Mouse (Mus musculus) kidney, postnatal 0 days (tissue): ENCODE measurements around the gene Pomgnt2. TPM values are rescaled to one million over a fixed set of nuclear protein-coding genes. Genes with fewer than 3 reads are reported as not detected.

Experiments
- ATAC-seq: fragments of 200-750 bp; cut with Nextera tagmentation; replicated peaks from 2 replicates; pipeline ENCODE4 v1.8.0; 2017; ENCODE audit warnings: low read depth, moderate number of reproducible peaks, moderate TSS enrichment, moderate library complexity; ENCODE audit not compliant: low FRiP score
- DNase-seq: peaks from one replicate; pipeline ENCODE4 v3.0.0-alpha.2; 2016; ENCODE audit warnings: low spot score
- H3K27ac ChIP-seq: fragments of 300-500 bp; sonication (generic); 2 replicates; pipeline ENCODE4 v1.5.1; 2014; ENCODE audit warnings: mild to moderate bottlenecking
- H3K27me3 ChIP-seq: fragments of 300-500 bp; sonication (generic); 2 replicates; pipeline ENCODE4 v1.6.1; 2014; ENCODE audit warnings: low read length, mixed read lengths; ENCODE audit not compliant: insufficient read depth
- H3K36me3 ChIP-seq: fragments of 300-500 bp; sonication (generic); 2 replicates; pipeline ENCODE4 v1.6.1; 2014; ENCODE audit warnings: low read length, mixed read lengths; ENCODE audit not compliant: insufficient read depth
- H3K4me1 ChIP-seq: fragments of 300-500 bp; sonication (generic); replicated peaks from 2 replicates; pipeline ENCODE4 v1.6.1; 2014; ENCODE audit warnings: antibody characterized with exemption, low read length, mixed read lengths; ENCODE audit not compliant: insufficient read depth
- H3K4me2 ChIP-seq: fragments of 300-500 bp; sonication (generic); 2 replicates; pipeline ENCODE4 v1.6.1; 2014; ENCODE audit warnings: mild to moderate bottlenecking, low read length, moderate library complexity, mixed read lengths
- H3K4me3 ChIP-seq: fragments of 300-500 bp; sonication (generic); replicated peaks from 2 replicates; pipeline ENCODE4 v1.5.1; 2014; ENCODE audit warnings: low read depth, low read length
- H3K9ac ChIP-seq: fragments of 300-500 bp; sonication (generic); 2 replicates; pipeline ENCODE4 v1.6.1; 2014; ENCODE audit warnings: low read depth, low read length
- H3K9me3 ChIP-seq: fragments of 300-500 bp; sonication (generic); replicated peaks from 2 replicates; pipeline ENCODE4 v1.6.1; 2016; ENCODE audit warnings: low read length, inconsistent platforms, mixed read lengths
- CTCF ChIP-seq: IDR thresholded peaks from 2 replicates; pipeline ENCODE4 v1.5.1; 2016; ENCODE audit warnings: antibody characterized with exemption, low read depth, mild to moderate bottlenecking, moderate library complexity
- WGBS: fragments of 180-500 bp; shearing (Covaris S2); extraction: QIAGEN DNeasy Blood & Tissue Kit; methylation state at CpG from one replicate; pipeline ENCODE4 v1.1.7; 2014; 5-methylcytosine and 5-hydroxymethylcytosine counted together
- polyA plus RNA-seq: library from polyadenylated mRNA; unstranded; fragments of >200 nt; fragmentation: Nextera tagmentation; extraction: Ambion mirVana; gene quantifications from 2 replicates; pipeline ENCODE4 v1.2.1, GENCODE M21; 2015

Gene Pomgnt2
- polyA plus RNA-seq, 1 experiment from 2014 or later = 12.6 TPM

- H3K27me3 ChIP-seq = no peaks in the 10 kb centered on the region
- DNase-seq (peak; percentile 64), ATAC-seq (no peak)
- no peaks in the 10 kb centered on the region for H3K4me1 ChIP-seq
- H3K27ac ChIP-seq = no peak overlapping the region
- no peak overlapping the region for H3K4me3 ChIP-seq
- no peaks in the 10 kb centered on the region for H3K9me3 ChIP-seq
- WGBS = 47% methylated on average over 10 of the region's 10 CpGs
- H3K9ac ChIP-seq = no peak overlapping the region
- no peak overlapping the region for H3K4me2 ChIP-seq
- TF ChIP-seq CTCF = no peak
- no peaks in the 10 kb centered on the region for H3K36me3 ChIP-seq
These were observed 15.3 kb downstream of the Pomgnt2 start for GRCm38 (mm10) chr9:121981466-121982105.

GRCm38 (mm10) chr9:121981046-121981445, 15.9 kb downstream of the Pomgnt2 start:
- Histone ChIP-seq H3K9me3 (no peaks in the 10 kb centered on the region), H3K4me1 (no peaks in the 10 kb centered on the region), H3K4me3 (no peak overlapping the region), H3K27ac (no peak overlapping the region), H3K27me3 (no peaks in the 10 kb centered on the region), H3K9ac (no peak overlapping the region), H3K36me3 (no peaks in the 10 kb centered on the region), H3K4me2 (no peak overlapping the region)
- 60% methylated on average over 9 of the region's 9 CpGs for WGBS
- no peak for ATAC-seq
- DNase-seq = no peak
- TF ChIP-seq CTCF = no peak

GRCm38 (mm10) chr9:121975321-121975720, 21.6 kb downstream of the Pomgnt2 start:
- no peaks in the 10 kb centered on the region for H3K27me3 ChIP-seq
- no peak overlapping the region for H3K27ac ChIP-seq
- no peak overlapping the region for H3K4me2 ChIP-seq
- H3K4me1 ChIP-seq = no peaks in the 10 kb centered on the region
- H3K4me3 ChIP-seq = no peak overlapping the region
- 81% methylated on average over 2 of the region's 2 CpGs for WGBS
- no peaks in the 10 kb centered on the region for H3K36me3 ChIP-seq
- TF ChIP-seq CTCF = no peak
- no peaks in the 10 kb centered on the region for H3K9me3 ChIP-seq
- no peak overlapping the region for H3K9ac ChIP-seq
- DNase-seq = no peak
- ATAC-seq = no peak

- no peaks in the 10 kb centered on the region for H3K27me3 ChIP-seq
- H3K4me1 ChIP-seq = no peaks in the 10 kb centered on the region
- H3K36me3 ChIP-seq = no peaks in the 10 kb centered on the region
- ATAC-seq = no peak
- H3K27ac ChIP-seq = no peak overlapping the region
- no peak for TF ChIP-seq CTCF
- 80% methylated on average over 12 of the region's 12 CpGs for WGBS
- no peak overlapping the region for H3K9ac ChIP-seq
- no peak for DNase-seq
- H3K9me3 ChIP-seq = no peaks in the 10 kb centered on the region
- no peak overlapping the region for H3K4me2 ChIP-seq
- no peak overlapping the region for H3K4me3 ChIP-seq
These were observed 22.5 kb downstream of the Pomgnt2 start for GRCm38 (mm10) chr9:121974141-121974986.

- TF ChIP-seq CTCF = no peak
- DNase-seq = no peak
- Histone ChIP-seq H3K36me3 (no peaks in the 10 kb centered on the region), H3K4me3 (no peak overlapping the region), H3K9ac (no peak overlapping the region), H3K27me3 (no peaks in the 10 kb centered on the region), H3K27ac (no peak overlapping the region), H3K4me2 (no peak overlapping the region), H3K4me1 (no peaks in the 10 kb centered on the region), H3K9me3 (no peaks in the 10 kb centered on the region)
- ATAC-seq = no peak
- 60% methylated on average over 1 of the region's 1 CpGs for WGBS
These were observed 23.7 kb downstream of the Pomgnt2 start for GRCm38 (mm10) chr9:121973207-121973606.

- Histone ChIP-seq H3K36me3 (no peaks in the 10 kb centered on the region), H3K4me1 (no peaks in the 10 kb centered on the region), H3K9me3 (no peaks in the 10 kb centered on the region), H3K27ac (no peak overlapping the region), H3K27me3 (no peaks in the 10 kb centered on the region), H3K9ac (no peak overlapping the region), H3K4me3 (no peak overlapping the region), H3K4me2 (no peak overlapping the region)
- no peak for ATAC-seq
- 37% methylated on average over 5 of the region's 5 CpGs for WGBS
- TF ChIP-seq CTCF = no peak
- no peak for DNase-seq
These were observed 27.0 kb downstream of the Pomgnt2 start for GRCm38 (mm10) chr9:121969841-121970381.
